Mouse (Mus musculus) embryo, embryonic 10 days (tissue): ENCODE measurements around the gene Ccr1l1.
A peak's percentile ranks its signal among the peaks of the same experiment; 100 is the strongest.

Experiments
- DNase-seq: peaks from one replicate; pipeline ENCODE4 v3.0.0-alpha.2; 2015; ENCODE audit warnings: low spot score

The Ccr1l1 gene

GRCm38 (mm10) chr9:123957911-123958413 lies 20.2 kb downstream of the Ccr1l1 start:
- no peak for DNase-seq

- no peak for DNase-seq
Measured at GRCm38 (mm10) chr9:123956892-123957291, 21.3 kb downstream of the Ccr1l1 start.

GRCm38 (mm10) chr9:123953551-123953950 lies 24.7 kb downstream of the Ccr1l1 start:
- no peak for DNase-seq

GRCm38 (mm10) chr9:123951176-123951575 lies 27.0 kb downstream of the Ccr1l1 start:
- no peak for DNase-seq

- DNase-seq = no peak
Measured at GRCm38 (mm10) chr9:123949432-123949831, 28.8 kb downstream of the Ccr1l1 start.

GRCm38 (mm10) chr9:123947815-123948214 lies 30.4 kb downstream of the Ccr1l1 start:
- no peak for DNase-seq

GRCm38 (mm10) chr9:123942025-123942424 lies 36.2 kb downstream of the Ccr1l1 start:
- no peak for DNase-seq

- DNase-seq = no peak
Measured at GRCm38 (mm10) chr9:123941316-123941715, 36.9 kb downstream of the Ccr1l1 start.

- no peak for DNase-seq
Measured at GRCm38 (mm10) chr9:123940628-123941027, 37.6 kb downstream of the Ccr1l1 start.

GRCm38 (mm10) chr9:123940168-123940567 lies 38.0 kb downstream of the Ccr1l1 start:
- DNase-seq = no peak

GRCm38 (mm10) chr9:123937989-123938388 lies 40.2 kb downstream of the Ccr1l1 start:
- DNase-seq = no peak

- no peak for DNase-seq
Measured at GRCm38 (mm10) chr9:123936604-123937280, 41.5 kb downstream of the Ccr1l1 start.

- no peak for DNase-seq
Measured at GRCm38 (mm10) chr9:123935776-123936175, 42.4 kb downstream of the Ccr1l1 start.

GRCm38 (mm10) chr9:123935346-123935745 lies 42.9 kb downstream of the Ccr1l1 start:
- no peak for DNase-seq

GRCm38 (mm10) chr9:123933716-123934445 lies 44.3 kb downstream of the Ccr1l1 start:
- no peak for DNase-seq

GRCm38 (mm10) chr9:123932911-123933675 lies 45.1 kb downstream of the Ccr1l1 start:
- no peak for DNase-seq

- no peak for DNase-seq
Measured at GRCm38 (mm10) chr9:123931761-123932700, 46.2 kb downstream of the Ccr1l1 start.

- no peak for DNase-seq
Measured at GRCm38 (mm10) chr9:123930926-123931325, 47.3 kb downstream of the Ccr1l1 start.

GRCm38 (mm10) chr9:123930476-123930875 lies 47.7 kb downstream of the Ccr1l1 start:
- DNase-seq = no peak

- DNase-seq = no peak
Measured at GRCm38 (mm10) chr9:123929936-123930335, 48.3 kb downstream of the Ccr1l1 start.

- DNase-seq = peak; percentile 21
Measured at GRCm38 (mm10) chr9:123928759-123929246, 49.4 kb downstream of the Ccr1l1 start.
